Mouse (Mus musculus) forelimb bud, embryonic 11.5 days (tissue): ENCODE results near the gene Rassf5.
A peak's percentile ranks its signal among the peaks of the same experiment; 100 is the strongest.

Experiments used
- DNase-seq: peaks from one replicate; pipeline ENCODE4 v3.0.0-alpha.2; 2012; ENCODE audit warnings: low read depth, low spot score

Rassf5 gene

GRCm38 (mm10) chr1:131209971-131210426, 35.1 kb downstream of the Rassf5 start:
- DNase-seq, result no peak

- DNase-seq, result no peak
Observed at GRCm38 (mm10) chr1:131208800-131209199, 36.3 kb downstream of the Rassf5 start.

GRCm38 (mm10) chr1:131208081-131208480, 37.0 kb downstream of the Rassf5 start:
- DNase-seq, result no peak

- peak; percentile 50 for DNase-seq
Observed at GRCm38 (mm10) chr1:131207531-131207930, 37.5 kb downstream of the Rassf5 start.

- DNase-seq, result no peak
Observed at GRCm38 (mm10) chr1:131206342-131206741, 38.7 kb downstream of the Rassf5 start.

- no peak for DNase-seq
Observed at GRCm38 (mm10) chr1:131204461-131204860, 40.6 kb downstream of the Rassf5 start.

- DNase-seq, result no peak
Observed at GRCm38 (mm10) chr1:131201391-131201790, 43.7 kb downstream of the Rassf5 start.

GRCm38 (mm10) chr1:131200588-131200987, 44.5 kb downstream of the Rassf5 start:
- no peak for DNase-seq

GRCm38 (mm10) chr1:131199976-131200375, 45.1 kb downstream of the Rassf5 start:
- DNase-seq, result no peak

GRCm38 (mm10) chr1:131199118-131199821, 45.8 kb downstream of the Rassf5 start:
- no peak for DNase-seq

GRCm38 (mm10) chr1:131198417-131198960, 46.6 kb downstream of the Rassf5 start:
- DNase-seq, result no peak

- no peak for DNase-seq
Observed at GRCm38 (mm10) chr1:131196107-131196506, 49.0 kb downstream of the Rassf5 start.

- DNase-seq, result no peak
Observed at GRCm38 (mm10) chr1:131195653-131196052, 49.4 kb downstream of the Rassf5 start.

GRCm38 (mm10) chr1:131193746-131194145, 51.3 kb downstream of the Rassf5 start:
- DNase-seq, result no peak

GRCm38 (mm10) chr1:131188655-131189054, 56.4 kb downstream of the Rassf5 start:
- no peak for DNase-seq

- no peak for DNase-seq
Observed at GRCm38 (mm10) chr1:131187856-131188255, 57.2 kb downstream of the Rassf5 start.

GRCm38 (mm10) chr1:131186995-131187394, 58.1 kb downstream of the Rassf5 start:
- no peak for DNase-seq

- no peak for DNase-seq
Observed at GRCm38 (mm10) chr1:131185821-131186506, 59.1 kb downstream of the Rassf5 start.

- DNase-seq, result no peak
Observed at GRCm38 (mm10) chr1:131184956-131185660, 60.0 kb downstream of the Rassf5 start.

- no peak for DNase-seq
Observed at GRCm38 (mm10) chr1:131184253-131184955, 60.7 kb downstream of the Rassf5 start.

GRCm38 (mm10) chr1:131183201-131183600, 61.9 kb downstream of the Rassf5 start:
- DNase-seq, result no peak
